Mouse (Mus musculus) neural tube, postnatal 0 days (tissue): Measurements from ENCODE around the gene Gm17555. TPM values are rescaled to one million over a fixed set of nuclear protein-coding genes. Genes with fewer than 3 reads are reported as not detected.

ENCODE experiments used
- polyA plus RNA-seq: library from polyadenylated mRNA; unstranded; fragments of >200 nt; fragmentation: Nextera tagmentation; extraction: Ambion mirVana; gene quantifications from 2 replicates; pipeline ENCODE4 v1.2.1, GENCODE M21; 2015

The Gm17555 gene
- not detected in 2 replicates for polyA plus RNA-seq

GRCm38 (mm10) chr2:126214800-126215199, at the start of gene Gm17555:
TSS of gene Gm17555 (plus strand) at chr2:126215100.

Other genes with a start within 250 kb of the Gm17555 start
- gene Fgf7, start 180.4 kb upstream of the Gm17555 start, polyA plus RNA-seq = 0.61 and 0.95 TPM in 2 replicates
- 0.41 and 0.72 TPM in 2 replicates for gene Fam227b, start 63.1 kb upstream of the Gm17555 start, polyA plus RNA-seq
- gene Dtwd1, start 63.0 kb upstream of the Gm17555 start, polyA plus RNA-seq = 18.8 TPM in 2 replicates